Mouse (Mus musculus) T-helper 1 cell (primary cell): ENCODE measurements at regions not wholly inside any gene's neighbourhood (a gene's known extent, or its start where the extent isn't known, plus 50 kb on each side); places are given as distances from the start of the nearest gene placed in this dataset.

Experiments
- in situ Hi-C: fragments of 300-600 bp; cut with MboI, MseI; formaldehyde crosslinking; loops from one replicate; pipeline ENCODE4 v1.15.1; 2025; ENCODE audit warnings: high pct_unique_total_duplicates

GRCm38 (mm10) chr3:42590126-42590525 lies 847.7 kb downstream of the D3Ertd751e start:
- in situ Hi-C loops = no loop called here

- in situ Hi-C loops = no loop called here
Observed at GRCm38 (mm10) chr3:42593792-42594433, 851.5 kb downstream of the D3Ertd751e start.

GRCm38 (mm10) chr3:42596686-42597085 lies 854.3 kb downstream of the D3Ertd751e start:
- in situ Hi-C loops = no loop called here
